Mouse (Mus musculus): ENCODE measurements around the gene Mettl8.

GRCm38 (mm10) chr2:71082416-71082815, 27.0 kb upstream of the Mettl8 start:
- TF ChIP-seq CTCF (IDR thresholded peaks at IDR 0.05; ENCODE audit: extremely low read depth, insufficient read length, insufficient replicate concordance, low read depth, low read length) (no peak), POLR2A (IDR thresholded peaks at IDR 0.05; ENCODE audit: low read depth, low read length) (no peak)

Data from small intestine, adult 2 months (tissue).